Mouse (Mus musculus): ENCODE data around the gene Doc2g.
"Not testable (repeated sequence)": the region's sequence is repeated elsewhere in the genome, so short reads cannot be mapped to it uniquely, and the experiment has no call there.

The Doc2g gene

DNA sequence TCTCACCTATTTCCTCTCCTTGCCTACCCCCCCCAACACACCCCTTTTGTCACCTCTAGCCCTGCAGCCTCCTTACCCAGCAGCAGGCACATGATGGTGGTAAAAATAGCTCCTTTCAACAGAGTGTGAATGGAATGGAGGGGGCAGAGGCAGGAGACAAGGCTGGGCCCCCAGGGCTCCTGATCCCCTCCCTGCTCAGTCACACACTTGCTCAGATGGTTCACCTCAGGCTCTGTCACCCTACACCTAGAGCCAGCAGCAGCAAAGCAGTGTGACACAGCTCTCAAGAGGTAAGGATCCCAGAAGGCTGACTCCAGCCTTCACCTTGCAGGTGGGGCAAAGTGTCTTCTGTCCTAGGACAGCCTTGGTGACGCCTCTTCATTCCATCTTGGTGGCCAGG, at the start of gene Doc2g:
Doc2g (plus strand) TSS at position 202 of the 400 bp plus-strand sequence.
- DNase-seq, result no peak

- DNase-seq, result no peak
Observed at GRCm38 (mm10) chr19:3955033-3955432, 48.1 kb upstream of the Doc2g start.

DNA sequence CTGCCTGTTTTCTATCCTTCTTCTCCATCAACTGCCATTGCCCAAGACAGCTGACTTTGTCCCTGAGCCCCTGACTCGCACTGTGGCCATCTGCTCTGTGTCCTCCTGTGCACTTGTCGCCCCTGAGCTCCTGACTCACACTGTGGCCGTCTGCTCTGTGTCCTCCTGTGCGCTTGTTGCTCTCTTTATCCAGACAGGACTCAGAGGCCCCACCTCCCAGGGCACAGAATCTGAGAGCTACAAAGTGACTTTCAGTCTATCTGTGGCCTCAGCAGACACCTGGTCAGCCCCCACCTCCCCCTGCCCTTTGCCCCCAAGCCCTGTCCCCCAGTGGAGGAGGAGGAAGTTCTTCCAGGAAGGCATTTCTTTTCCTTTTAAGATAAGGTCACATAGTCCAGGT, 47.3 kb upstream of the Doc2g start:
- no peak for DNase-seq

DNA sequence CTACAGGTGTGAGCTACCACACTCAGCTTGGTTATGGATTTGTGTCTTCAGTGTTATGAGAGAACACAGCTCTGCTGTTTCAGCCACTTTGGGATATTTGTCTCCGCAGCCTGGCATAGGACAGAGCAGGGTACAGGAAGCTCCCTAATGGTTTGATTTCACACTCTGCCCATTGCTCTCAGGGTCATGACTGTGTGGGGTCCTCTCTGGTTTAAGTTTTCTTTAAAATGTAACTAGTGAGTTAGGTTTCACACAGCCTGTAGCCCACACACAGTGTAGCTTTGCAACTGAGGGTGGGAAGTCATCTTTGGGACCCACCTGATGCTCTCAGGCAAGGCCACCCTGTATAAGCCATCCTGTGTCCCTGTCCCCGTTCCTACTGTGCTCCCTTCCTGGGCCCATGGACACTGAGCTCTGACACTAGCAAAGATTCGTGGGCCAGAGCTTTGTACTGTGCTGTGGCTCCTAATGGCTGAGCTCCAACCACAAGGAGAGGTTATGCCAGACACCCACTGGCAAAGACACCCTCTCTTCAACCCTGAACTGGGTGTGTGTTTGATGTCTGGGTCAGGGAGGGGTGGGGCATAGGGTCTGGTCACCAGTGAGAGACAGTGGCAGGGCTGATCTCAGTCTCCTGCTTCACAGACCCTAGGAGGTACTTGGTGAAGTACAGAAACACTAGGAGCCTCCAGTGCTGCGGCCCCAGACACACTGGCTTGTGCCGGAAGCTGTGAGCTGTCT, 45.6 kb upstream of the Doc2g start:
- DNase-seq, result peak; percentile 50

DNA sequence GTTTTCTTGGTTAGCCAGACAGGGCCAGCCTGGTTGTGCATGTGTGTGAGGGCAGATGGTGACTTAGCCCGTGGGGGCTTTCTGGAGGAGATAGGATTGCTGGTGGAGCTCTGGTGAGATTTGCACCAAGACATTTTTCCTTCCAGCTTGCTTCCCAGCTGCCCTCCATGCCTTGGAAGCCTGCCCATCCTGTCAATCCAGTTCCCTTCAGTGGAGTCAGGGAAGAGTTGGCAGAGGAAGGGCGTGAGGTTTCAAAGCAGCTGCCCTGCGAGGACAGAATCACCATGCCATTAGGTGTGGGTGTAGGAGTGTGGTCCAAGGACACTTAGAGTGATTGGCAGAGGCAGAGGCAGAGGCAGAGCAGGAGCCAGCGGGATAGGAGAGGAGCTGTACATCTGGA, 44.6 kb upstream of the Doc2g start, which contains the start of gene Aldh3b3:
Aldh3b3 (plus strand) TSS at position 176 of the 400 bp plus-strand sequence.
- DNase-seq, result peak; percentile 35

- peak; percentile 68 for DNase-seq
Observed at GRCm38 (mm10) chr19:3959030-3959429, 44.1 kb upstream of the Doc2g start.

- no peak for DNase-seq
Observed at GRCm38 (mm10) chr19:3960211-3960610, 42.9 kb upstream of the Doc2g start.

- not testable (repeated sequence) for DNase-seq
Observed at GRCm38 (mm10) chr19:3961805-3962204, 41.3 kb upstream of the Doc2g start.

DNA sequence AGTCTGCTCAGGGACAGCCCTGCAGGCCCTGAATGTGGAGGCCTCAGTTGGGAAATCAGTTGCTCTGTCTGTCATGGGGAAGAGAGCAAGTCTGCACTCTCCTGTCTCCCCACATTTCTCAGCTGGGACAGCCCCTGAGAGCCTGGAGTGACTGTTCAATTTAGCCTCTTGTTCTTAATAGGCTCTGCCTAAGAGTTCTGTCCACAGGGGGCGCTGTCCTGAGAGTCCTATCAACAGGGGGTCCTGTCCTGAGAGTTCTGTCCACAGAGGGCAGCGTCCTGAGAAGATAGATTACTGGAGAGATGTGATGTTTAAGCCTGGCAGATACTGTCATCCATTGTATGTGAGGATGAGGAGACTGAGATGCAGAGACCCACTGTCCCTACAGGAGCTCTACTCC, 40.6 kb upstream of the Doc2g start:
- DNase-seq, result no peak

DNA sequence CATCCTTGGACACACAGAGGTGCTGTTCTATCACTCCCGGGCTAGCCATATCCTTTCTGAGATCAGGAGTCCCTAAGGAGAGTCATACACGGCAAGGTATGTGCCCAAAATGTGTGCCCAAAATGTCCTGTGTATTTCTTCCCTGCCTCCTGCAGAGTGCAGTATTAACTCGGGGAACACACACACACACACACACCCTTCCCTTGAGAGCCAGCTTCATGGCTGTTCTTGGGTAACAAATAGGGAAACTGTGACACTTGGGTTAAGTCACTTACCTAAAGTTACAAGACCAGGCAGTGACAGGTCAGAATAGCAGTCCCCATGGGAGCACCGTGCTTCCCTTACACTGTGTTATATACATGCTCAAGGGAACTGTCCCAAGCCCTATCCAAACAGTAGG, 39.1 kb upstream of the Doc2g start:
- DNase-seq, result no peak

GRCm38 (mm10) chr19:3966330-3967075, 36.6 kb upstream of the Doc2g start:
- no peak for DNase-seq

- no peak for DNase-seq
Observed at GRCm38 (mm10) chr19:3967258-3967657, 35.9 kb upstream of the Doc2g start.

GRCm38 (mm10) chr19:3972229-3972628, 30.9 kb upstream of the Doc2g start, which contains the start of gene Aldh3b2:
TSS of gene Aldh3b2 (plus strand) at chr19:3972328.
- no peak for DNase-seq

DNA sequence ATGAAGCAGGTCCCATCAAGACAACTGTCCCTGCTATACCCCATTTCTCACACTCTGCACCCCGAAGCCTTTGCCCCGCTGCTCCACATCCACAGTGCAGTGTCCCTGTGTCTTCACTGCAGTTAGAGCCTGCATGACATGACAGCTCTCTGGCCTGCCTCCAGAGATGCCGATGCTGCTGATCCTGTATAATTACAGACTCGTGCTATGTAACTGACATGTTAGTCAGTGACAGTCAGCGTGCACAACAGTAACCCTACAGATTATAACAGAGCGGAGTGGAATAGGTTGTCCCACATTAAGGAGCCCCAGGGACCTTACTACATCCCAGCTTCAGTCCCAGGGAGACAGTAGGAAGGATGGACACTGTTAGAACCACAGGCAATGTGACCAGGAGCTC, 28.5 kb upstream of the Doc2g start:
- DNase-seq, result not testable (repeated sequence)

- DNase-seq, result no peak
Observed at GRCm38 (mm10) chr19:3975866-3976265, 27.2 kb upstream of the Doc2g start.

- peak; percentile 72 for DNase-seq
Observed at GRCm38 (mm10) chr19:3980309-3980708, 22.8 kb upstream of the Doc2g start.

DNA sequence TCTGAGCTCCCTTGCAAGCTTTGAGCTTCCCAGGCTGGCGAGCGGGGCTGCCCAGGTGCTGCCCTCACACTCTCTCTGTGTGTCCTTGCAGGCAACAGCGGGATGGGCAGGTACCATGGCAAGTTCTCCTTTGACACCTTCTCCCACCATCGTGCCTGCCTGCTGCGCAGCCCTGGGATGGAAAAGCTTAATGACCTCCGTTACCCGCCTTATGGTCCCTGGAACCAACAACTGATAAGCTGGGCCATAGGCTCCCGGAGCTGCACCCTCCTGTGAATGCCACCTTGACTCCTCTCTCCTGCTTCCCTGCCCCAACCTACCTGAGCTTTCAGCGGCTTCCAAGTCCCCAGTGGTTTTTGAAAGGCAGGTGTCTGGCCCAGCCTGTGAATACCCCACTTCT, 22.2 kb upstream of the Doc2g start:
- DNase-seq, result no peak

DNA sequence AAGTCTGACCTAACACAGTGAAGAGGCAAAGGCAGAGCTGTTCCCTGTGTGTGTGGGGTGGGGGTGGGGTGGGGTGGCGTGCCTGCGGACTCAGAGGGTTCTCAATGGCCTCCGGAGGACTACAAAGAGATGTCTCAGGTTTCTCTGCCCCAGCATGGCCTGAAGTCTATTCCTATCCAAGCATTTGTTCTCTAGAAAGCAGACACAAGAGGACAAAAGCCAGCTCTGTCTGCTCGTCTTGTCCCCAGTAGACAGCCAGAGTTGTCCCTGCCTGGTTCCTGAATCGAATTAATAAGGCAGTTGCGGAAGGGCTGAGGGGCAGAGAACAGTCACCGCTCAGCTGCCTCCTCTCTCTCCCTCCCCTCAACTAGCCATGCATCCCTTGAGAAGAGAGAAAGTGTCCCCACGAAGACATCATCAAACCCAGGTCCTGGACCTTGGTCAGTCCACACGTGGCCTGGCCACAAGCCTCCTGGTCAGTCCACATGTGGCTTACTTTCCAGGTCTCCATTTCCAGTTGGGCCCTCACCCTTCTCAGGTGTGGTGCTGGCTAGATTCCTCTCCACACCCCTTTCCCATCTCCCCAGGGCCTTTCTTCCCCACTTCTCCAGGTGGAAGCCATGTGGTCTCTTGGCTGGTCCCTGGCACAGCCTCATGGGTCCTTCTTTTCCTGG, 19.4 kb upstream of the Doc2g start:
- DNase-seq, result peak; percentile 52

DNA sequence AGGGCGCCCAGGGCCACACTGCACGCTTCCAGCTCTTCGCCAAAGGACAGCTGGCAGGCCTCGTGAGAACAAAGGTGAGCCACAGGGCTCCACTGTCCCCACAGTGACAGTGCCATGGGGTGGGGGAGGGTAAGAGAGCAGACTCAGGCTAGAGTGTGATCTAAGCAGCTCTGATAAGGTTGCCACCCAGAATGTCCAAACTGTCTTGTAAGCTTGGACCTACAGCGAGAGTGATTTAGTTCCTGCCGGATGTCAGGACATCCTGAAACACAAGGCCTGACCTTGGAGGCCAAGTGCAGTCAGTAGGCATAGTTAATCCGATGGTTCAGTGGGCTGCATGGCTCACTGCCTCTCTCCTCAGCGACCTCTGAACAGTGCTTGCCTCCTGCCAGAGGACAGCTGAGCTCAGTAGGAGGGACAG, 17.8 kb upstream of the Doc2g start:
- DNase-seq, result peak; percentile 95

GRCm38 (mm10) chr19:3986334-3986733, 16.8 kb upstream of the Doc2g start, which contains the start of gene Acy3:
TSS of gene Acy3 (plus strand) at chr19:3986570.
- DNase-seq, result peak; percentile 97

GRCm38 (mm10) chr19:3988066-3988465, 15.0 kb upstream of the Doc2g start:
- no peak for DNase-seq

DNA sequence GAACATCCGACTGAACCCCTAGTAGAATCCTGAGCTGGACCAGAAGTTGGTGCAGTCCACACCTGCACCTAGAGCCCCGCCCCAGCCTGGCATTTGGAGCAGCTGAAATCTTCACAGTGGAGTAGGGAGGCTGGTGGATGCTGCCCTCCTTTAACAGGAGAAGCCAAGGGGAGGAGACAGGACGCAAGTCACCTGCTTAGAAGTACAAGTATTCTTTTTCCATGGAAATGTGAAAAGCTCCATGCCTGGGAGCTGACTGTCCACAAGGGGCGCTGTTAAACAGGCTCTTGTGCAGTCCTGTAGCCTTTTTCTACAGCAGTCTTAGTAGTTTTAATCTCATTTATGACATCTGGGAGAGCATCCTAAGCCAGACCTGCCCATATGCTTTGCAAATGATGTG, 14.4 kb upstream of the Doc2g start:
- no peak for DNase-seq

GRCm38 (mm10) chr19:3990804-3991203, 12.3 kb upstream of the Doc2g start:
- no peak for DNase-seq

DNA sequence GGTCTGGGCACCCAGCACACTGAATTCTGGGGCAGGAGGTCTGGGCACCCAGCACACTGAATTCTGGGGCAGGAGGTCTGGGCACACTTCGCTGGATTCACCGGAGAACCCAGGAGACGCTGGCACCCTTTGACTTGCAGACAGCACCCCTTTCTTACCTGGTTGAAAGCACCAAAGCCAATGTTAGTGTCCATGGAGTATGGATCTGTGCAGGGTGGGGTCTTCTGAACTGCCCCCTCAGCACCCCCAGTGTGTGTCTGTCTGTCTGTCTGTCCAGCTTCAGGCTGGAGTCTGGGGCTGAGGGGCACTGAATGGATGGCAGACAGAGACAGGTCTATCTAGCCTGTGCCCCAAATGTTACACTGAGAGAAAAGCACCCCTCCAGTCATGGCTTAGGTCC, 11.6 kb upstream of the Doc2g start:
- no peak for DNase-seq

Measured in kidney, adult 11 months (tissue).